Mouse (Mus musculus): ENCODE measurements at regions not wholly inside any gene's neighbourhood (a gene's known extent, or its start where the extent isn't known, plus 50 kb on each side); places are given as distances from the start of the nearest gene placed in this dataset.
A peak's percentile ranks its signal among the peaks of the same experiment; 100 is the strongest.

- Histone ChIP-seq H3K4me3 (ENCODE audit: low read depth, low read length) (no peak overlapping the region), H3K9ac (replicated peaks; ENCODE audit: low read depth) (no peak overlapping the region), H3K27ac (ENCODE audit: low read length) (no peak overlapping the region), H3K4me2 (replicated peaks; ENCODE audit: low read depth, low read length) (no peak overlapping the region), H3K4me1 (ENCODE audit: insufficient read depth, low read depth, low read length) (no peaks in the 10 kb centered on the region), H3K9me3 (ENCODE audit: low read length) (no peaks in the 10 kb centered on the region), H3K36me3 (ENCODE audit: insufficient read depth, low read length) (no peaks in the 10 kb centered on the region), H3K27me3 (replicated peaks; ENCODE audit: insufficient read depth, low read length) (no peaks in the 10 kb centered on the region)
- 73% methylated on average over 5 of the region's 5 CpGs for WGBS
- ATAC-seq (no peak), DNase-seq (ENCODE audit: low spot score) (no peak)
- TF ChIP-seq CTCF (IDR thresholded peaks at IDR 0.05) (no peak), EP300 (IDR thresholded peaks at IDR 0.05) (no peak)
Observed at GRCm38 (mm10) chr1:158148035-158148434, 208.1 kb downstream of the Brinp2 start.

- WGBS, result 70% methylated on average over 2 of the region's 2 CpGs
- no peak for TF ChIP-seq EP300 (IDR thresholded peaks at IDR 0.05)
- no peak for TF ChIP-seq CTCF (IDR thresholded peaks at IDR 0.05)
- Histone ChIP-seq H3K36me3 (ENCODE audit: insufficient read depth, low read length) (no peaks in the 10 kb centered on the region), H3K4me1 (ENCODE audit: insufficient read depth, low read depth, low read length) (no peaks in the 10 kb centered on the region), H3K4me2 (replicated peaks; ENCODE audit: low read depth, low read length) (no peak overlapping the region), H3K9ac (replicated peaks; ENCODE audit: low read depth) (no peak overlapping the region), H3K9me3 (ENCODE audit: low read length) (no peaks in the 10 kb centered on the region), H3K27me3 (replicated peaks; ENCODE audit: insufficient read depth, low read length) (no peaks in the 10 kb centered on the region), H3K4me3 (ENCODE audit: low read depth, low read length) (no peak overlapping the region), H3K27ac (ENCODE audit: low read length) (no peak overlapping the region)
- ATAC-seq (no peak), DNase-seq (ENCODE audit: low spot score) (no peak)
Observed at GRCm38 (mm10) chr1:158161111-158161510, 195.0 kb downstream of the Brinp2 start.

- ATAC-seq (no peak), DNase-seq (ENCODE audit: low spot score) (no peak)
- H3K27ac ChIP-seq (ENCODE audit: low read length), result no peak overlapping the region
- no peaks in the 10 kb centered on the region for H3K4me1 ChIP-seq (ENCODE audit: insufficient read depth, low read depth, low read length)
- no peak overlapping the region for H3K4me2 ChIP-seq (replicated peaks; ENCODE audit: low read depth, low read length)
- no peaks in the 10 kb centered on the region for H3K36me3 ChIP-seq (ENCODE audit: insufficient read depth, low read length)
- H3K9me3 ChIP-seq (ENCODE audit: low read length), result no peaks in the 10 kb centered on the region; the same call in 1 of the 2 replicates
- no peak overlapping the region for H3K9ac ChIP-seq (replicated peaks; ENCODE audit: low read depth)
- TF ChIP-seq EP300 (IDR thresholded peaks at IDR 0.05) (no peak), CTCF (IDR thresholded peaks at IDR 0.05) (no peak)
- 65% methylated on average over 6 of the region's 6 CpGs for WGBS
- no peaks in the 10 kb centered on the region for H3K27me3 ChIP-seq (replicated peaks; ENCODE audit: insufficient read depth, low read length)
- H3K4me3 ChIP-seq (ENCODE audit: low read depth, low read length), result no peak overlapping the region
Observed at GRCm38 (mm10) chr1:158161533-158161932, 194.6 kb downstream of the Brinp2 start.

- Histone ChIP-seq H3K36me3 (ENCODE audit: insufficient read depth, low read length) (no peaks in the 10 kb centered on the region), H3K27ac (ENCODE audit: low read length) (no peak overlapping the region), H3K4me2 (replicated peaks; ENCODE audit: low read depth, low read length) (no peak overlapping the region), H3K9me3 (ENCODE audit: low read length) (no peaks in the 10 kb centered on the region; the same call in 1 of the 2 replicates), H3K4me3 (ENCODE audit: low read depth, low read length) (no peak overlapping the region), H3K9ac (replicated peaks; ENCODE audit: low read depth) (no peak overlapping the region), H3K27me3 (replicated peaks; ENCODE audit: insufficient read depth, low read length) (no peaks in the 10 kb centered on the region), H3K4me1 (ENCODE audit: insufficient read depth, low read depth, low read length) (no peaks in the 10 kb centered on the region)
- ATAC-seq (peak; percentile 79), DNase-seq (ENCODE audit: low spot score) (peak; percentile 59)
- TF ChIP-seq EP300 (IDR thresholded peaks at IDR 0.05), result peak; percentile 48; the same call in 1 of the 2 replicates
- no peak for TF ChIP-seq CTCF (IDR thresholded peaks at IDR 0.05)
Observed at GRCm38 (mm10) chr1:158163411-158163810, 192.7 kb downstream of the Brinp2 start.

- Histone ChIP-seq H3K9ac (replicated peaks; ENCODE audit: low read depth) (no peak overlapping the region), H3K27ac (ENCODE audit: low read length) (no peak overlapping the region), H3K4me2 (replicated peaks; ENCODE audit: low read depth, low read length) (no peak overlapping the region), H3K4me3 (ENCODE audit: low read depth, low read length) (no peak overlapping the region), H3K27me3 (replicated peaks; ENCODE audit: insufficient read depth, low read length) (no peaks in the 10 kb centered on the region), H3K36me3 (ENCODE audit: insufficient read depth, low read length) (no peaks in the 10 kb centered on the region), H3K9me3 (ENCODE audit: low read length) (no peaks in the 10 kb centered on the region; the same call in 1 of the 2 replicates), H3K4me1 (ENCODE audit: insufficient read depth, low read depth, low read length) (no peaks in the 10 kb centered on the region)
- WGBS, result 62% methylated on average over 3 of the region's 3 CpGs
- DNase-seq (ENCODE audit: low spot score) (no peak), ATAC-seq (no peak)
- no peak for TF ChIP-seq CTCF (IDR thresholded peaks at IDR 0.05)
Observed at GRCm38 (mm10) chr1:158170006-158170405, 186.1 kb downstream of the Brinp2 start.

- Histone ChIP-seq H3K9me3 (ENCODE audit: low read length) (no peaks in the 10 kb centered on the region), H3K4me1 (ENCODE audit: insufficient read depth, low read depth, low read length) (no peaks in the 10 kb centered on the region), H3K27ac (ENCODE audit: low read length) (no peak overlapping the region), H3K27me3 (replicated peaks; ENCODE audit: insufficient read depth, low read length) (no peaks in the 10 kb centered on the region), H3K4me2 (replicated peaks; ENCODE audit: low read depth, low read length) (no peak overlapping the region), H3K9ac (replicated peaks; ENCODE audit: low read depth) (no peak overlapping the region), H3K36me3 (ENCODE audit: insufficient read depth, low read length) (no peaks in the 10 kb centered on the region), H3K4me3 (ENCODE audit: low read depth, low read length) (no peak overlapping the region)
- ATAC-seq (no peak), DNase-seq (ENCODE audit: low spot score) (no peak)
- TF ChIP-seq CTCF (IDR thresholded peaks at IDR 0.05) (peak; percentile 18; the same call in 1 of the 2 replicates), EP300 (IDR thresholded peaks at IDR 0.05) (no peak)
- WGBS, result 46% methylated on average over 4 of the region's 4 CpGs
Observed at GRCm38 (mm10) chr1:158180095-158180494, 176.0 kb downstream of the Brinp2 start.

- ATAC-seq (no peak), DNase-seq (ENCODE audit: low spot score) (no peak)
- Histone ChIP-seq H3K4me3 (ENCODE audit: low read depth, low read length) (no peak overlapping the region), H3K4me1 (ENCODE audit: insufficient read depth, low read depth, low read length) (no peaks in the 10 kb centered on the region), H3K4me2 (replicated peaks; ENCODE audit: low read depth, low read length) (no peak overlapping the region), H3K27me3 (replicated peaks; ENCODE audit: insufficient read depth, low read length) (no peaks in the 10 kb centered on the region), H3K36me3 (ENCODE audit: insufficient read depth, low read length) (no peaks in the 10 kb centered on the region), H3K9me3 (ENCODE audit: low read length) (no peaks in the 10 kb centered on the region), H3K27ac (ENCODE audit: low read length) (no peak overlapping the region), H3K9ac (replicated peaks; ENCODE audit: low read depth) (no peak overlapping the region)
- no peak for TF ChIP-seq EP300 (IDR thresholded peaks at IDR 0.05)
- no peak for TF ChIP-seq CTCF (IDR thresholded peaks at IDR 0.05)
- 72% methylated on average over 1 of the region's 1 CpGs for WGBS
Observed at GRCm38 (mm10) chr1:158181296-158181695, 174.8 kb downstream of the Brinp2 start.
